8 mouse cellular contexts compared by ENCODE assay signal in the genomic region with DNA sequence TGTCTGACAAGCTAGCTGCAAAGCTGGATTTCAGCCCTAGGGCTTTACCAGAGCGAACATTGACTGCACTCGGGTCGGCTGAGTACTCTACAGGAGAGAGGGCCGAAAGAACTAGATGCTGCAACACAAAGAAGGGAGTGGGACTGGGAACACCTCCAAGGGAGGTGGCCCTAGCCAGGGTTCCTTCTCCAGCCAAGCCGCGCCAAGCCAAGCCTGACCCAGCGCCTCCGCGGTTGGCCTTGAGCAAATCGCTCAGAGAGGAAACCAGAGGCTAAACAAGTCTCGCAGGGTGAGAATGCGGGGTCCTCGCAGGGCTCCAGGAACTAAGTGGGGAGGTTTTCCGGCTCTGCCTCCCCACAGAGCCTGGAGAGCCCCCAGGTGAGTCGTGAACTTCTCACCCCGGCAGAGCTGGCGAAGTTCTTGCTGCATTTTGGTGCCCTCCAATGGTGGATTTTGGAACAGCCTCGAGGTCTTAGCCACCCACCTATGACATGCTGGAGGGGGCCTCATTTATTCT. TPM values are rescaled to one million over a fixed set of nuclear protein-coding genes. Genes with fewer than 3 reads are reported as not detected.
DNase-seq lines count a peak whose midpoint lies in the region; ATAC-seq lines count a peak whose summit lies in the region.

No protein-coding gene starts in this region.

- H3K9me3 ChIP-seq in midbrain, embryonic 11.5 days (ENCODE audit: control insufficient read depth, low read length) = peaks cover 1% of the 10 kb centered on the region; the same call in 1 of the 2 replicates

- peak; percentile 87 for DNase-seq in ZHBTc4 (ENCODE audit: low read depth, low spot score)
- DNase-seq in cerebellum, postnatal 4 days (ENCODE audit: low spot score in 2 of 2) = peak; percentile 63 to 78
- DNase-seq in gastrocnemius, postnatal 10 days = peak; percentile 77
- peak; percentile 88 for DNase-seq in induced T-regulatory cell, adult 2 months (ENCODE audit: low read depth)
- DNase-seq in left cerebral cortex, postnatal 36 days (ENCODE audit: low spot score in 2 of 2) = peak; percentile 56 to 57
- DNase-seq in midbrain, embryonic 11.5 days (ENCODE audit: low spot score, missing footprints) = peak; percentile 98
- peak; percentile 62 for DNase-seq in skeletal muscle tissue, adult 2 months (ENCODE audit: low read depth, low spot score)

- H3K36me3 ChIP-seq in midbrain, embryonic 11.5 days (ENCODE audit: control insufficient read depth, insufficient read depth, low read length) = no peaks in the 10 kb centered on the region

- H3K9ac ChIP-seq in midbrain, embryonic 11.5 days (ENCODE audit: low read length) = peak overlapping the region; percentile 34; the same call in 1 of the 2 replicates

- intact Hi-C loops in left cerebral cortex, postnatal 36 days (cut with DNase I) = loop anchor here (10.0 kb wide), 2 partner anchors 177 to 267 kb away; no protein-coding TSS in a partner anchor

- ATAC-seq in midbrain, embryonic 11.5 days (ENCODE audit: low FRiP score) = peak; percentile 52
- no peak for ATAC-seq in erythroblast, adult 5-6 weeks (replicated peaks; ENCODE audit: low FRiP score, poor library complexity, severe bottlenecking)

- H3K4me3 ChIP-seq in midbrain, embryonic 11.5 days (ENCODE audit: low read depth, low read length) = peak overlapping the region; percentile 29

- peaks cover 15% of the 10 kb centered on the region for H3K4me1 ChIP-seq in midbrain, embryonic 11.5 days (ENCODE audit: control insufficient read depth, insufficient read depth, low read length)

- no peak overlapping the region for H3K27ac ChIP-seq in midbrain, embryonic 11.5 days (ENCODE audit: low read depth, low read length)

- 1% methylated on average over 18 of the region's 18 CpGs for WGBS in midbrain, embryonic 11.5 days

- peak overlapping the region; percentile 64 for H3K4me2 ChIP-seq in midbrain, embryonic 11.5 days

- no peaks in the 10 kb centered on the region for H3K27me3 ChIP-seq in midbrain, embryonic 11.5 days (ENCODE audit: control insufficient read depth, insufficient read depth, low read length)

RNA-seq across cellular contexts. Expression of a gene that starts 48.0 kb away (rescaled TPM):
- not detected for total RNA-seq in gastrocnemius, postnatal 10 days (2021)
- total RNA-seq in left cerebral cortex, postnatal 36 days (2021) = 1 to 10 TPM in 1 of 2 experiments, not detected in 1; 2.6 TPM
- not detected in 2 replicates for polyA plus RNA-seq in midbrain, embryonic 11.5 days (2014; fragmentation: Nextera tagmentation; extraction: Ambion mirVana)
- not detected in 2 replicates for total RNA-seq in erythroblast, adult 5-6 weeks (2015; ENCODE audit: low replicate concordance)
- not detected in 2 replicates for total RNA-seq in erythroblast, adult 5-6 weeks (2017; ENCODE audit: low replicate concordance)
